Mouse (Mus musculus) bone marrow, adult 2 months (tissue): ENCODE results near the gene Caln1.

Experiments
- CTCF ChIP-seq: fragments of 200-500 bp; IDR thresholded peaks from 2 replicates; pipeline ENCODE4 v1.5.1; 2011; ENCODE audit warnings: low read length, control low read depth; ENCODE audit not compliant: control insufficient read depth, insufficient read depth
- POLR2A ChIP-seq: fragments of 200-500 bp; IDR thresholded peaks from 2 replicates; pipeline ENCODE4 v1.6.1; 2011; ENCODE audit warnings: low read depth, mild to moderate bottlenecking, control low read depth, low read length, borderline replicate concordance; ENCODE audit not compliant: control insufficient read depth

GRCm38 (mm10) chr5:130673092-130673491, 303.8 kb downstream of the Caln1 start:
- TF ChIP-seq POLR2A (no peak), CTCF (no peak)
